Mouse (Mus musculus) cortical plate, adult 2 months (tissue): ENCODE results near the gene Pgd. TPM values are rescaled to one million over a fixed set of nuclear protein-coding genes. Genes with fewer than 3 reads are reported as not detected.
"Not testable (repeated sequence)": the region's sequence is repeated elsewhere in the genome, so short reads cannot be mapped to it uniquely, and the experiment has no call there.

ENCODE experiments used
- H3K27ac ChIP-seq: fragments of 200-500 bp; 2 replicates; pipeline ENCODE4 v1.5.1; 2012; ENCODE audit warnings: low read length, control low read depth, inconsistent platforms; ENCODE audit not compliant: insufficient read depth
- H3K4me1 ChIP-seq: fragments of 200-500 bp; 2 replicates; pipeline ENCODE4 v1.6.1; 2011; ENCODE audit warnings: low read length; ENCODE audit not compliant: control insufficient read depth, insufficient read depth
- H3K4me3 ChIP-seq: fragments of 200-500 bp; 2 replicates; pipeline ENCODE4 v1.5.1; 2011; ENCODE audit warnings: mild to moderate bottlenecking, low read length, control low read depth; ENCODE audit not compliant: insufficient read depth
- CTCF ChIP-seq: fragments of 200-500 bp; IDR thresholded peaks from 2 replicates; pipeline ENCODE4 v1.5.1; 2011; ENCODE audit warnings: mild to moderate bottlenecking, control low read depth, low read length; ENCODE audit not compliant: insufficient read depth; ENCODE audit errors: extremely low read depth
- POLR2A ChIP-seq: fragments of 200-500 bp; IDR thresholded peaks from 2 replicates; pipeline ENCODE4 v1.6.1; 2011; ENCODE audit warnings: mild to moderate bottlenecking, low read length, control low read depth; ENCODE audit not compliant: insufficient read depth; ENCODE audit errors: extremely low read depth
- polyA plus RNA-seq: library from polyadenylated mRNA; depleted of rRNA; stranded (reverse); fragments of >200 nt; gene quantifications from 2 replicates; pipeline ENCODE4 v1.2.3, GENCODE M21; 2012; rRNA removed

The Pgd gene
- 47.8 and 48.5 TPM in 2 replicates for polyA plus RNA-seq

GRCm38 (mm10) chr4:149166215-149166946 is at the start of gene Pgd:
Gene Pgd, minus strand, starts transcription at chr4:149166771.
- Histone ChIP-seq H3K4me3 (peak within 1 kb of the TSS; percentile 47), H3K27ac (no peak within 1 kb of the TSS), H3K4me1 (no peaks in the 10 kb centered on the region)
- TF ChIP-seq CTCF (no peak), POLR2A (peak; percentile 97)

- no peak overlapping the region for H3K4me3 ChIP-seq
- TF ChIP-seq CTCF (no peak), POLR2A (no peak)
- H3K27ac ChIP-seq = no peak overlapping the region
- peaks cover 5% of the 10 kb centered on the region; the same call in 1 of the 2 replicates for H3K4me1 ChIP-seq
Measured at GRCm38 (mm10) chr4:149215982-149216381, 49.4 kb upstream of the Pgd start.

- peaks cover 4% of the 10 kb centered on the region; the same call in 1 of the 2 replicates for H3K4me1 ChIP-seq
- TF ChIP-seq POLR2A (no peak), CTCF (no peak)
Measured at GRCm38 (mm10) chr4:149215397-149215796, 48.8 kb upstream of the Pgd start.

GRCm38 (mm10) chr4:149214468-149214867 is 47.9 kb upstream of the Pgd start:
- not testable (repeated sequence) for H3K4me3 ChIP-seq, H3K4me1 ChIP-seq, H3K27ac ChIP-seq

More at GRCm38 (mm10) chr4:149215397-149215796, 48.8 kb upstream of the Pgd start:
- Histone ChIP-seq H3K27ac (no peak overlapping the region), H3K4me3 (no peak overlapping the region)

- TF ChIP-seq CTCF (no peak), POLR2A (no peak)
- Histone ChIP-seq H3K4me1 (no peaks in the 10 kb centered on the region; the same call in 1 of the 2 replicates), H3K4me3 (no peak overlapping the region), H3K27ac (no peak overlapping the region)
Measured at GRCm38 (mm10) chr4:149213466-149213865, 46.9 kb upstream of the Pgd start.

- H3K4me3 ChIP-seq, H3K27ac ChIP-seq, H3K4me1 ChIP-seq: not testable (repeated sequence)
Measured at GRCm38 (mm10) chr4:149211441-149211840, 44.9 kb upstream of the Pgd start.

- TF ChIP-seq POLR2A = no peak
- TF ChIP-seq CTCF = no peak
- Histone ChIP-seq H3K4me1 (no peaks in the 10 kb centered on the region; the same call in 1 of the 2 replicates), H3K27ac (no peak overlapping the region), H3K4me3 (no peak overlapping the region)
Measured at GRCm38 (mm10) chr4:149202467-149202866, 35.9 kb upstream of the Pgd start.

GRCm38 (mm10) chr4:149201110-149201509 is 34.5 kb upstream of the Pgd start:
- no peak overlapping the region for H3K27ac ChIP-seq
- H3K4me1 ChIP-seq = no peaks in the 10 kb centered on the region; the same call in 1 of the 2 replicates
- TF ChIP-seq CTCF = no peak
- TF ChIP-seq POLR2A = no peak
- H3K4me3 ChIP-seq = no peak overlapping the region

- Histone ChIP-seq H3K27ac (no peak overlapping the region), H3K4me1 (no peaks in the 10 kb centered on the region), H3K4me3 (no peak overlapping the region)
- TF ChIP-seq POLR2A (no peak), CTCF (no peak)
Measured at GRCm38 (mm10) chr4:149197180-149197579, 30.6 kb upstream of the Pgd start.

- Histone ChIP-seq H3K4me1 (no peaks in the 10 kb centered on the region), H3K4me3 (no peak overlapping the region), H3K27ac (no peak overlapping the region)
- no peak for TF ChIP-seq CTCF
- no peak for TF ChIP-seq POLR2A
Measured at GRCm38 (mm10) chr4:149191103-149191502, 24.5 kb upstream of the Pgd start.
